Mouse (Mus musculus): Measurements from ENCODE around the gene Adgrd1.
"Not testable (repeated sequence)": the region's sequence is repeated elsewhere in the genome, so short reads cannot be mapped to it uniquely, and the experiment has no call there.

Gene Adgrd1

DNA sequence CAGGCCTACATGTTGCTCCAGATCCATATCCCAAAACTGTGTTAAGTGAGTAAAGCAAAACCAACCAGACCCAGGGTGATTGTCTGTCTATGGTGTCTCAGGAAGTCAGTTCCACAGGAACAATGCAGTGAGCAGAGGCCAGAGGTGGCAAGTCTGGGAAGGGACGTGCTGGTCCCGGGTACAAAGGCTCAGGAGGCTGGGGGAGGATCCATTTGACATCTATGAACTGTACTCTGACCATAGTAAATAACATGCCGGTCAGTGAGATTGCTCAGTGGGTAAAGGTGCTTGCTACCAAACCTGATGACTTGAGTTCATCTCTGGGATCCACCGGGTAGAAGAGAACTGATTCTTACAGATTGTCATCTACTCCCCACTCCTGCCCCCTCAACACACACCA lies 3.4 kb upstream of the Adgrd1 start:
- DNase-seq (ENCODE audit: inconsistent age in 2 of 2, low spot score in 1 of 2), result no peak

DNA sequence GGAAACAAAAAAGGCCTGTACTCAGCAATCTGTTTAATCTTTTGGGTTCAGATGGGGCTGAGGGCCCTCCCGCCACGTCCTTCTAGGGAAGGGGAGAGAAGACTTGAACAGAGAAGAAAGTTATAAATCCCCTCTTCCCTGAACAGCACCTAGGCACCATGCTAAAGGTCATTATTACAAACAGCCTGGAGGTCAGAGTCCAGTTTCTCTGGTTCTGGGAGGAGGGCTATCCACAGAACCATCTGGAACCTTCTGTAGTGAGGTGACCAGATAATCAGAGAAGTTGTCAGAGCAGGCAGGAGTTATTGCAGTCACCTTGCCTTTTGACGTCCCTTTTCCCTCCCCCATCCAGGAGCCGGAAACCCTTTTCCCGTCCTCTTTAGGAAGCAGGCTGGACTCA lies 2.3 kb upstream of the Adgrd1 start:
- DNase-seq (ENCODE audit: inconsistent age in 2 of 2, low spot score in 1 of 2), result no peak

DNA sequence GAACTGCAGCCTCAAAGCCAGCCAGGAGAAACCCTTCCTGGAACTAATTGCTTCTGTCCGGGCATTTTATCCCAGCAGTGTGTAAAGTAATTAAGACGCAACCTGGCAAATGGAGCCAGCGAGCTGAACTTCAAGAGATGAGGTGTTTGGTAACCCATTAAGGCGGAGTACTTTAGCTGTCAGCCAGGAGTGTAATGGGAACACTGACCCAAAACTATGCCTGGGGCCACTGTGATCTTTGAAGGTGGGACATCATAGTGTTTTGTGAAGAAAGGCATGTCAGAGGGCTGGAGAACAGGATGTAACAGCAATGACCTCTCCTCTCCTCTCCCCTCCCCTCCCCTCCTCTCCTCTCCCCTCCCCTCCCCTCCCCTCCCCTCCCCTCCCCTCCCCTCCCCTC lies 7.5 kb downstream of the Adgrd1 start:
- no peak for DNase-seq (ENCODE audit: inconsistent age in 2 of 2, low spot score in 1 of 2)

DNA sequence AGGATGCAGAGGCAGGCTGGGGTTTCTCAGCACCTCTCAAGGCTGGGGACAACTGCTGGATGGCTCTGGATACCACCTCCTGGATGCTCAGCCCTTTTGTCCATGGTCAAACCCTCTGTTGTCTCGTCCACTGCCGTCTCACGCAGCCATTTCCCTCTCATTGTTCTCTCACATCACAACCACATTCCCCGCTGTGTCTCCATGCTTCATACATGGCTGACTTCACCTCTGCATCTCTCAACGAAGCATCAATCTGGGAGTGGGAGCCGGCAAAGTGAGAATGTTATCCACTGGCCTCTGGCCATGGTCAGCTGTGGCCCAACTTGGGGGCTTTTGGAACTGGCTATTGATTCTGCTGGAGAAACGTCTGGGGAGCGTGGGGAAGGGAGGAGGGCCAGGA lies 15.2 kb downstream of the Adgrd1 start:
- no peak for DNase-seq (ENCODE audit: inconsistent age in 2 of 2, low spot score in 1 of 2)

DNA sequence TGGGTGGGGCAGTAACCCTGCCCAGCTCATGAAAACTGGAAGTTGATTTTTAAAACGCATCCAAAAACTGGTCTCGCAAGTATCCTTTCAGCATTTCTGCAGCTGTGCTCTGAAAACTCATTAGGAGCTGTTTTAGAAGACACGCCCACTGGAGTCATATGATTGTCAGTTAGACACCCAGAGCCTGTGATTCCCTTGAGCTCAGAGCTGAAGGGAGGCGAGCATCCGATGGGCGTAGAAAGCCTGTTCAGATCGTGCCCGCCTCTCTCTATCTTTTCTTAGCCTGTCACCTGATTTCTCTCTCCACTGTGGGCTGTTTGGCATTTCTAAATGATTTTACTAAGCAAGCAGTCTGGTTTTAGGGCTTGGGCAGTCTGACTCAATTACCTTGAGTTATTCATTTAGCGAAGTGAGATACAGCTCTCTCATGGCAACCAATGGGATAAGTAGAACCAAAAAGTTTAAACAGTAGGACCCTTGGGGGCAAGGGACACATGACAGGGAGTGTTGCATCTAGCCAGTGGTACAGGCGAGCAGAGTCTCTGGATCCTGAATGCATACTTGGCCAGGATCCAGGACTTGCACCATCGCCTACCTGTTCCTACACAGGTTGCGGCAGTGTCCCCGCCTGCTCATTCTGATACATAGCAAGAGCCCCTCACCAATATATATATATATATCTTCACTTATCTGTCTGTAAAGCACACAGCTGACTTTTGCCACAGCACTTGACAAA lies 17.4 kb downstream of the Adgrd1 start:
- DNase-seq (ENCODE audit: inconsistent age in 2 of 2, low spot score in 1 of 2), result peak in 1 of 2 experiments; percentile 29

DNA sequence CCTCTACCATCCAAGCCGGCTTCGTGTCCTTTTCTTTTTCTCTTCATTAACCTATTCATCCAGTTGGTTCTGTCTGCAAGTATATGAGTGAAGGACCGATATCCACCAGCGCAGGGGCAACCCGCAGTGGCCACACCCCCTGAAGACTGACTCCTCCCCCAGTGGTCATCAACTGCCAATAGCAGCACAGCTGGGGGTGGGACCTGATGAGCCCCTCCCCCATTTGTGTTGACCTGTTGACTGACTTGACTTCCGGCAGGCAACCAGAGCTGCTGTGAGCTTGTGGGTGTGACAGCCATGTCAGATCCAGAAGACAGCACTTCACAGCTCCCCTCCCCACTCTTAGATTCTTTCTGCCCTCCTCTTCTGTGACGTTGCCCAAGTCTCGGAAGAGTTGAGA lies 19.7 kb downstream of the Adgrd1 start:
- DNase-seq (ENCODE audit: inconsistent age in 2 of 2, low spot score in 1 of 2), result no peak

DNA sequence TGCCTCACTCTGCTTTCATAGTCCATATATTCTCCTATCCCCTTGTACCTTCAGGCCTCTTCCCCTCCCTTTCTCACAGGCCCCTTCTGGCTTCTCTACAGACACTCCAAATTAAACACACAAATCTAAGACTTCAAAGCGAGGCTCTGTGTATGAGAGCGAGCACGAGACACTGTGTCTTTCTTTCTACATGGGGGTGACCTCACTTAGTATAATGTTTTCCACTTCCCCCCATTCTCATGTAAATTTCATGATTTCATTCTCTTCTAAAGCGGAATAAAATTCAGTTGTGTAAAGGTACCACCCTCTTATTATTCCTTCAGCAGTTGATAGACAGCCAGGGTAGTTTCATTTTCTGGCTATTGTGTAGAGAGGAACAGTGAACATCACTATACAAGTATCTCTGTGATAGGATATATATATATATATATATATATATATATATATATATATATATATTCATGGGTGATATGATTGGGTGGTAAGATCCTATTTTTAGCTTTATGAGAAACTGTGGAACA lies 21.1 kb downstream of the Adgrd1 start:
- DNase-seq (ENCODE audit: inconsistent age in 2 of 2, low spot score in 1 of 2), result no peak

DNA sequence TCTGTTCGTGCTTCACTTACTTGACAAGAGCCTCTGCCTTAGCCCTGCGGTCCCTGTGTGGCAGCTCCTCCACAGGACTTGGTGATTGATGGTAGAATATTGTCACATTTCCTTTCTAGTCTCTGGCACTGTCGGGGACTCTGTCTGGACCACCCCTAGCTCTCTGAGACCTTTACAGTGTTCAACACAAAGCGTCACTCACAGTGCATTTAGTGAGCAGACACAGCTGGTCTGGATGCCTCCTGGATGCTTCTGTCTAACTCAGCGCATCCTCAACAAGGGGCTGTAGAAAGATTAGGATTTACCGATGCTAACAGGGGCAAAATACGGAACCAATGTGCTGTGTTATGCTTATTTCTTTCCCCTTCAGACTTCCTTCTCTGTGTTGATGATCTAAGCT lies 22.0 kb downstream of the Adgrd1 start:
- no peak for DNase-seq (ENCODE audit: inconsistent age in 2 of 2, low spot score in 1 of 2)

DNA sequence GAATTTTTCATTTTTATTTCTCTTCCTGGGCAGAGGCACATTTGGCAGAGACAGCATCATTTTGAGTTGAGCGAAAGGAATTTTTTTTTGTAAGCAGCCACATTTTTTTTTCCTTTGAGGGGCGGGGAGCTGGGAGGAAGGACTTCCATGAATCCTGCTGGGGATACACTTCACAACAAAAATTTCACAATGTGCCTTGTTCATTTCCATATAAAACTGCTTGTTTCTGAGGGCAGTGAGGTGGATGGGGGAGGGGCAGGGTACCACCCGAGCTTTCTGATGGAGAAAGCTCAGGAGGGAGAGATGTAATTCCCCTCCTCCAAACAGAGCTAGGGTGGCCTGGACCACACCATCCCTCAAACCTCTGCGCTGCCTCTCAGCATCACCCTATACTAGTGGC lies 22.6 kb downstream of the Adgrd1 start:
- no peak for DNase-seq (ENCODE audit: inconsistent age in 2 of 2, low spot score in 1 of 2)

DNA sequence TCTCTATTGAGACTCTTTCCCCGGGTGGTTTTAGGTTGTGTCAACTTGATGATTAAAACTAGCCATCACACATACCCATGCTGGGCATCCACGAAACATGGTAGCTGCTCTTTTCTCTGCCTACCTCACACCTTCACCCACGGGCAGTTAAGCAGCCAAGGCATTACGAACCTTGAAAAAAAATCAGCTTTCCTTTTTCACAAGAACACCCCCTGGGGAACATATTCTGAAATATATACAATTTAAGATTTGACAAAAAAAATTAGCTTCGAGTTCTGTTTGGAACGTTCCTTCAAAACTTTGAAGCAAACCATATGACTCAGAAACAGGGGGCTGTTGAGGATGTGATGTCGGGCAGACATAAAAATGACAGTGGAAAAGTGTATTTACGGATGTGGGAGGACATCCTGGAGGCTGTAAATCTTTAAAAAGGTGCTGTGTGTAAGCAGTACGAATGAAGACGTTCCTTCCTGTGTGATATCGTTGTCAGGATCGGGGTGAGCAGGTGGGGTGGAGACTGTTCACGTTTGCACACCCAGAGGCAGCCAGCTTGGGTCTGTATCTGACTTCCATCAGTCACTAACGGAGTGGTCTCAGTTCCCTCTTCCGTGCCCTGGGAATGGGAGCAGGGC lies 25.2 kb downstream of the Adgrd1 start:
- DNase-seq (ENCODE audit: inconsistent age in 2 of 2, low spot score in 1 of 2), result no peak

DNA sequence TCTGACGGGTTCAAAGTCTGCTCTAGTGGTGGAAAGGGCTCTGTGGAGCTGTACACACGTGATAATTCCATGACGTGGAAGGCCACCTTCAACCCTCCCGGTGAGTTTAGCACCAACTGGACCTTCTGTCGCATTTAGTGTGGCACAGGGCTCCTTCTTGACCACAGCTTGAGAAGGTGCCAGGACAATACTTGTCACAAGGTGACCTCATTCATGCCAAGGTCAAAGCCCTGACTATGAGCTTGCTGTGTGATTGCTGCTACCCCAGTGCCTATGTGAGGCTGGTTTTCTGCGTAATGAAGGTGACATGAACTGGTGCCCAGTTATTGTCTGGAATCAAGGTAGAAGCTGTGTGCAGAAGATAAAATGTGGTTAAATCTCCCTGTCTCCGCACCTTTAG lies 25.9 kb downstream of the Adgrd1 start:
- DNase-seq (ENCODE audit: inconsistent age in 2 of 2, low spot score in 1 of 2), result peak in 1 of 2 experiments; percentile 69

DNA sequence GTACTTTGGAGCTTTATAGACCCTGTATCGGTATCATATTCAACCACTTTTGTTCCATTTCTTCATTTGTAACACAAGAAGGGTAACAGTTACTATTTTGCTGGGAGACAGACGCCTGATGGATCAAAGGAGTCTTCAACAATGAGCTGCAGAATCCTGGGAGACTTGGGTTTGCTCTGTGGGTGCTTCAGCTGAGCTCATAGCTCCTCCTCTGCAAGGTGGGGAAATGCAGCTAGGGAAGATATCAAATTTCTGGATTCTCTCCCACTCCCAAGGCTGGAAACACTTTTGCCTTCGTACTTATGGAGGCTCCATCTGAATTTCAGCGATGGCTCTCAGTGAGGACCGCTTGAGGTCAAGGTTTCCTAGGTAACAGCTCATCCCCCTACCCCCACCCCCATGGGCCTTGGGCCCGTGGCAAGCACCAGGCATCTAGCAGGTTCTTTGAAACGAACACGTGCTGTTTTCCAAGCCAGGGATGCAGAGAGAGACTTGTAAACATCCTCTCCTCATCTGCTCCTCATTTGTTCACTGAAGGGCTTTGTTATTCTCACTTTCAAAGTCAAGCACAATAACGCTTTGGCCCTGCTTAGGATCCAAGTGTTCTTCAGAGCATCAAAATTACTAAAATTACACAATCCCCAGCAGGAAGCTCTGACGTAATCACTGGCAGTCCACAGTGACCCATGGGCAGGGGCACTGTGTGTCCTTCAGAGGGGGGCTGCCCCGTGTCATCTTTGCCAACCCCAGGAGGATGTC lies 27.7 kb downstream of the Adgrd1 start:
- DNase-seq (ENCODE audit: inconsistent age in 2 of 2, low spot score in 1 of 2), result peak in 1 of 2 experiments; percentile 36

DNA sequence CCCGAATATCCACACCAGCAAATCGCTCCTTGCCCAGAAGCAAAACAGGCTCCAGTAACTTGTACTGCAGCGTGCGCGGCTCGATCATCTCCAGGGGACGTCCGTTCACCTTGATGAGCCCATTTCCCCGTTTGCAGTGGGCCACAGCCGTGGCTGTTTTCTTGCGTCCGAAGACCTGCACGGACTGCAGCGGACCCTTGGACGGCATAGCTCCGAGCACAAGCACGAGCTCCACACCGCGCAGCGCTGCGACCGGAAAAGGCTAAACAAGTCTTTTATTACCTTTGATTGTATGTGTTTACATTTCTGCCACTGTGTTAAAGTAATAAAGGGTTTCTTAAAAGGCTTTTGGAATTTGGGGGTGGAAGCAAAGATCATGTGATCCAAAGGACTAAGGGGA lies 31.8 kb downstream of the Adgrd1 start:
- not testable (repeated sequence) for DNase-seq (ENCODE audit: inconsistent age in 2 of 2, low spot score in 1 of 2)

DNA sequence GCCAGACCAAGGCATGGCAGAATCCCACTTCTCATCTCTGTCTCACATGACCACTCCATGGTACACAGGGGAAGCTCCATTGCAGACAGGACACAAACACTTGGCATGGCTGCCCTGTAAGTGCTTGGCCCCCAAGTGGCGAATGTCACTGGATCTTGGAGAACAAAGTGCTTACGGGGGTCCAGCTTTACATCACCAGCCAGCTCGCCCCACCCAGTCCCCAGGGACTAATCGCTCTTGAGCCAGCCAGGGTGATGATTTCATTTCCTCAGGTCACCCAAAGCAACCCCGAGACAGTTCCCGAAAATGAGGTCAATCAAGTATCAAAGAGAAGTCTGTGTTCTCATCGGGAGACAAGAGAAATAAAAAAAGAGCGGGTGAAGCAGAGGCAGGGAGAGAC lies 33.8 kb downstream of the Adgrd1 start:
- DNase-seq (ENCODE audit: inconsistent age in 2 of 2, low spot score in 1 of 2), result no peak

DNA sequence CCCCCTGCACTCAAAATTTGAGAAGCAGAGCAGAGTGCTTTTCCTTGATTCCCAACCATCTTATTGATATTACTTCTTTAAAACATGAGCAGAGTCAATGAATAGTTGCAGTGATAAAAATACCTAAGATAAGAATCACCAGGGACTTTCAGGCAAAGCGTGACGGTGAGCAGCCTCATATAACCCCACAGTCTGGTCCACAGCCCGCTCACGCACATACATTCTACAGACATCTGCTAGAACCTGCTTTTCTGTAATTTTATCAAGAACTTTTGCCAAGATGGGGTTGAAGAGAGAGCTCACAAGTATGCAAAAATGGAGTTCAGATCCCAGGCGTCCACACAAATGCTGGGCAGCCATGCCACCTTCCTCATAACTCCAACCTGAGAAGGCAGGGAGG lies 40.9 kb downstream of the Adgrd1 start:
- no peak for DNase-seq (ENCODE audit: inconsistent age in 2 of 2, low spot score in 1 of 2)

DNA sequence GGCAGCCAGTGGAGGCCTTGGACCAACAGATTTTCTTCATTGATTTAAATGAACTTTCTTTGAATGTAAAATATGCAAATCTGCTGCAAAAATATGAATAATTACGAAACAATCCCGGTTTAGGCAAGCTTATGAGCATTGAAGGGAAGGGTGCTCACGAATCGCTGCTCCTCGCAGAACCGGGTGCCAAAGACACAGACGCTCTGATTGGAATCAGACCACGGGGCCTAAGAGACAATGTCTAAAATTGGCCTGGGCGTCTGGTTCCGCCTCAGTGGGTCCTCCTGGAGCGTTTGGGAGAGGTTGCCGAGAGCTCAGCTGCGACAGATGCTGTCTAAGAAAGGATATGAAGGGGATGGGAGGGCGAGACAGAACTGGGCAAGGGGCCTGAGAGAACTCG lies 42.0 kb downstream of the Adgrd1 start:
- no peak for DNase-seq (ENCODE audit: inconsistent age in 2 of 2, low spot score in 1 of 2)

DNA sequence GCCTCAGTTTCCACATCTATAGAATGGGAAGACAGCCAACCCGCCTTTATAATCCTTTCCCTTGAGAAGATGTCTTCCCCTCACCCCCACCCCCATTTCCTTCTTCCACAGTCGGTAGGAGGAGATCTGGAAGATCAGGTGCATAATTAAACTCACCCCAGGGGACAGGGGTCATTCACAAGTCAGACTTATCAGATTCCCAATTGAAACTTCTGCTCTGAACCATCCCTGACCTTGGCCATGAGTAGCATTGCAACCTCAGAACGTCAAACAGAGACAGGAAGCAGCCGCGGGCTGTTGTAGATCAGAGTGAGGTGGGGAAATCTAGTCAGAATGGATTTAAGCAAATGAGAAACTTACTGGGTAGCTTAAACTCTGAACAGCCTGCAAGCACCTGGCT lies 46.3 kb downstream of the Adgrd1 start:
- no peak for DNase-seq (ENCODE audit: inconsistent age in 2 of 2, low spot score in 1 of 2)

DNA sequence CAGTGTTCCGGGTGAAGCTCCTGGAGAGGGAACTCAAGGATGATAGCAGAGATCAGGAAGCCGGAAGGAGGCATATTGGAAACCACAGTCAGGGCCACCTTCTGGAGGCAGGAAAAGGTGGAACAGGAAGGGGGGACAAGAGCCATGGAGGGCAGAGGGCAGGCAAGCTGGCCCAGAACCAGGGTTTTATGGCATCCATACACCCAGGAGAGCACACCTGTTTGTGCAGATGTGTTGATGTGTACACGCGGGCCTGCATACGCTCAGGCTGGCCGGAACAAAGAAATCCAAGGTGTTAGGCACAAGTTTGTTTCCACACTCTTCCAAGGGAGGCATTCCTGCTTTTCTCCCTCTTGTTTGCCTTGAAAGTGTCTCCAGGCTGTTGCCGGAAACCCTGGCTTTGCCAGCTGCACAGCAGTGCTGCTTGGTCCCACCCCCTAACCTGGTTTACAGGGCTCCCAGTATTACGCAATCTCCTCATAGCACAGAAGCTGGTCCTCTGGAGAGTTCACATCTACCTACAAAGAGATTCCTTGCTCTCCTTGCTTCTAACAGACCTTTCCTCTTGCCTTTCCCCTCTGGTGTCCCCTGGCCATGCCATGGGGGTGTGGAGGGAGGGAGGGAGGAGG lies 48.9 kb downstream of the Adgrd1 start:
- no peak for DNase-seq (ENCODE audit: inconsistent age in 2 of 2, low spot score in 1 of 2)

DNA sequence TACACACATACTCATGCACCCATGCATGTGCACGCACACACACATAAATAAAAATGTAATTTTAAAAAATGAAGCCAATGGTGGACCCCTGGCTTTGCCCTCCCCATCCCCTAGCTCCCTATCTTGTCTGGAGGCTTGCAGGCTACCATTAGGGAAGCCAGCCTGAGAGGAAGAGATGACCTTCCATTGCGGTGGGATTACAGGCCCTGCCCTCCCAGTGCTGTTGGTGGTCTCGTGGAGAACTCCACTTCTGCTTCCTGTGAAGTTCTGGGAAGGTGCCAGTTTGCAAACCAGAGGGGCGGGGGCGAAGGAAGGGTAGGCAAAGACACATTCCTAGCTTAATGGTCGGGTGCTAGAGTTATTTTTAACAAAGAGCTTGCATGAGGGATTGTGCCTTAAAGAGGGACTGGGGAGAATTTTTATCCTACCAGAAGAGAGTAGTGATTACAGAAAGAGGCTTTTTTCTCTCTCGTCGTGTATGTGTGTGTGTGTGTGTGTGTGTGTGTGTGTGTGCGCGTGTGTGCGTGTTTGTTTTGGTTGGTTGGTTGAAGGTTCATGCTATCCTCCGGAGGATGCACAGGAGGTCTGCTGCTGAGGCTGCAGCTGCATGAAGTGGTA lies 50.5 kb downstream of the Adgrd1 start:
- DNase-seq (ENCODE audit: inconsistent age in 2 of 2, low spot score in 1 of 2), result no peak

DNA sequence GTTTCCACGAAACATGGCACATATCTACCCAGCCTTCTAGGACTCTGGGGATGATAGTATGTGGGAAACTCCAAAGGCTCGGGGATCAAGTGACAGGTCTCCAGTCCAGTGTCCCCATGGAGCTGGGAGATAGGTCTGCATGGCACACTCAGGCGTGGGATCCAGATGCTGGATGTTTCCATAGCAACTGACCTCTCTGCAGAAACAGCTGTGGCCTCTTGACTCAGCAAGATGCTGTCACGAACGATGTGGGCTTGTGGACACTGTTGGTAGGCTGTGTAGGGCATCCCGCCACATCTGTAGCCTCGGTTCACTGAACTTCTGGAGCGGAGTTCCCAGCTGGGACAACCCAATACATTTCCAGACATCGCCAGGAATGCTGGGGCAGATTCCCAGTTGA lies 51.9 kb downstream of the Adgrd1 start:
- no peak for DNase-seq (ENCODE audit: inconsistent age in 2 of 2, low spot score in 1 of 2)

All from adrenal gland, adult (tissue).